Mouse (Mus musculus) intestine, postnatal 0 days (tissue): ENCODE results near the gene Vsnl1. TPM values are rescaled to one million over a fixed set of nuclear protein-coding genes. Genes with fewer than 3 reads are reported as not detected.
A peak's percentile ranks its signal among the peaks of the same experiment; 100 is the strongest.

Experiments
- ATAC-seq: fragments of 200-750 bp; cut with Nextera tagmentation; 2 replicates; pipeline ENCODE4 v1.8.0; 2017; ENCODE audit warnings: mild to moderate bottlenecking, moderate TSS enrichment, moderate library complexity
- H3K27ac ChIP-seq: fragments of 300-500 bp; sonication (generic); 2 replicates; pipeline ENCODE4 v1.5.1; 2014; ENCODE audit warnings: mild to moderate bottlenecking, low read depth, low read length, moderate library complexity
- H3K27me3 ChIP-seq: fragments of 300-500 bp; sonication (generic); replicated peaks from 2 replicates; pipeline ENCODE4 v1.6.1; 2014; ENCODE audit warnings: low read length, mixed read lengths; ENCODE audit not compliant: control insufficient read depth, insufficient read depth
- H3K36me3 ChIP-seq: fragments of 300-500 bp; sonication (generic); 2 replicates; pipeline ENCODE4 v1.6.1; 2014; ENCODE audit warnings: mild to moderate bottlenecking, moderate library complexity; ENCODE audit not compliant: control insufficient read depth, insufficient read depth
- H3K4me1 ChIP-seq: fragments of 300-500 bp; sonication (generic); replicated peaks from 2 replicates; pipeline ENCODE4 v1.6.1; 2014; ENCODE audit warnings: antibody characterized with exemption, low read length, mixed read lengths; ENCODE audit not compliant: control insufficient read depth, insufficient read depth
- H3K4me2 ChIP-seq: fragments of 300-500 bp; sonication (generic); replicated peaks from 2 replicates; pipeline ENCODE4 v1.6.1; 2014; ENCODE audit warnings: low read depth, mild to moderate bottlenecking, moderate library complexity
- H3K4me3 ChIP-seq: fragments of 300-500 bp; sonication (generic); 2 replicates; pipeline ENCODE4 v1.5.1; 2014; ENCODE audit warnings: low read depth, low read length
- H3K9ac ChIP-seq: fragments of 300-500 bp; sonication (generic); 2 replicates; pipeline ENCODE4 v1.6.1; 2014; ENCODE audit warnings: mild to moderate bottlenecking, low read depth, low read length
- H3K9me3 ChIP-seq: fragments of 300-500 bp; sonication (generic); 2 replicates; pipeline ENCODE4 v1.6.1; 2016; ENCODE audit warnings: mixed run types; ENCODE audit not compliant: control insufficient read depth
- CTCF ChIP-seq: sonication (generic); IDR thresholded peaks from 2 replicates; pipeline ENCODE4 v1.5.1; 2016; ENCODE audit warnings: low read depth, mild to moderate bottlenecking, control low read depth, antibody characterized with exemption, moderate library complexity
- WGBS: fragments of 180-500 bp; shearing (Covaris S2); extraction: QIAGEN DNeasy Blood & Tissue Kit; methylation state at CpG from one replicate; pipeline ENCODE4 v1.1.7; 2014; 5-methylcytosine and 5-hydroxymethylcytosine counted together
- microRNA-seq: library from miRNA; unstranded; fragments of <30 nt; microRNA quantifications from one replicate; pipeline ENCODE4, GENCODE M21; 2016
- polyA plus RNA-seq: library from polyadenylated mRNA; unstranded; fragments of >200 nt; fragmentation: Nextera tagmentation; extraction: Ambion mirVana; gene quantifications from 2 replicates; pipeline ENCODE4 v1.2.1, GENCODE M21; 2015

The Vsnl1 gene
- polyA plus RNA-seq, 1 experiment from 2014 or later: 0.17 TPM

DNA sequence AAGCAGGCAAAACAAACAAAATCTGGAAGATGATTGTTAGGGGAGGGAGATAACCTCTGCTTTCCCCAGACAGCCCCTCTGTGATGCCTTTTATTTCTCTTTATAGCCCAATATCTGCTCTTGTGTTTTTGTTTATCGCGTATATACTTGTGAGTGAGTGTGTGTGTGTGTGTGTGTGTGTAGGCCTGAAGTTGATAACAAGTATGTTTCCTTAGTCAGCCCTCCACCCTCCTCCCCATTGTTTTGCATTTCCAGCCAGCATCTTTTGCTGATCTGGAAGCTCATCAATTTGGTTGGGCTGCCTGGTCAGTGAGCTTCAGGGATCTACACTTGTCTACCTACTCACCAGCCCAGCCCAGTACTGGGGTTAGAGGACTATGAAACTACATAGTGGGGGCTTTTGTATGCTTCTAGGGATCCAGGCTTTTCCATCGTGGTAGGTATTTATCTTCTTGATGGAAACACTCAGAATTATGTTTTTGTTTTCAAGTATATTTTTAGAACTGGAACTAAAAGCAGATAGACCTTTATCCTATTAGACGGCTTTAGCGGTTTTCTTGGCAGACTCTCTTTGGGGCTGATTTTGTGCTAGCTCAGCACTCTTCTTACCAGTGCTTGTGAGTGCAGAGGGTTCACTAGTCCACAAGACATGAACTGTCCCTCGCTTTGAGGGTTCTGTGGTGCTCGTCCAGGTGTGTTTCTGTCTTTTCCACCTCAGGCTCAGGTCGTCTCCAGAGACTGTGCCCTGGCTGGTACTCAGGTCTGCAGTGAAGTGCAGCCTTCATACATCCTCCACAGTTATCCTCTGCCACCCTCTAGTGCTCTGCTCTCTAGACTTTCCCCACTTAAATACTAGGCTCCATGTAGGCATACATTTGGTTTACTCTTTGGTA is 129.4 kb downstream of the Vsnl1 start:
- no peak for TF ChIP-seq CTCF
- H3K9me3 ChIP-seq: no peaks in the 10 kb centered on the region
- H3K36me3 ChIP-seq: peaks cover 54% of the 10 kb centered on the region
- no peaks in the 10 kb centered on the region for H3K4me1 ChIP-seq
- H3K9ac ChIP-seq: no peak overlapping the region
- no peak overlapping the region for H3K4me3 ChIP-seq
- no peak overlapping the region for H3K4me2 ChIP-seq
- H3K27me3 ChIP-seq: no peaks in the 10 kb centered on the region
- no peak overlapping the region for H3K27ac ChIP-seq
- 89% methylated on average over 8 of the region's 8 CpGs for WGBS
- no peak for ATAC-seq

DNA sequence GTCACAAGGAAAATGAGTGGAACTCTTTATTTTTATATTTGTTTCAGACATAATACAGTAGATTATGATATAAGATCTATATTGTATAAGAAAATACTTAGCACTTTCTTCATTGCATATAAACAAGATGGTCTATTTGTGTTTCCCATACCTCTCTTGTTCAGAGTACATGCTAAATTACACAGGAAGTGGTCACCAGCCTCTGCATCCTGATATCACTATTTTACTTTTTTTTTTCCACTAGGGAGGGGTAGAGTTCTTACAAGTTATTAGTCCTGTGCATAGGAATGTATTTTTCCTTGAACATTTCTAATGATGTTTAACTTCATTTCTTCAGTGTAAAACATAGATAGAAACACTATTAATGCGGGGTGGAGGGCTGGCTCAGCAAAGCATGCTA is 135.6 kb downstream of the Vsnl1 start:
- Histone ChIP-seq H3K36me3 (peaks cover 52% of the 10 kb centered on the region), H3K4me1 (no peaks in the 10 kb centered on the region), H3K4me3 (no peak overlapping the region), H3K27me3 (no peaks in the 10 kb centered on the region), H3K9ac (no peak overlapping the region), H3K27ac (no peak overlapping the region), H3K9me3 (no peaks in the 10 kb centered on the region), H3K4me2 (no peak overlapping the region)
- WGBS: 87% methylated on average over 1 of the region's 1 CpGs
- no peak for TF ChIP-seq CTCF
- ATAC-seq: no peak

DNA sequence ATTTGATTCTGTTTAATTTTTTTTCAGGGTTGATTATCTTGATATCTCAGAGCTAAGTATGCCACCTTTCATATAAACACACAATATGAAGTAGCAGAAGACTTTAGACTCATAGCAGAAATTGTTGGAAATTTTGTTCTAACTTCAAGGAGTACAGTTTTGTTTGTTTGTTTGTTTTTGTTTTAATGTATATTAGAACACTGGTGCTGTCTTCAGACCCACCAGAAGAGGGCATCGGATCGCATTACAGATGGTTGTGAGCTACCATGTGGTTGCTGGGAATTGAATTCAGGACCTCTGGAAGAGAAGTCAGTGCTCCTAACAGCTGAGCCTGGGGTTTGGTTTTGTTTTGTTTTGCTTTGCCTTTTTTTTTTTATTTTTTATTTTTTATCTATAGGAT is 150.0 kb downstream of the Vsnl1 start:
- Histone ChIP-seq H3K27me3 (no peaks in the 10 kb centered on the region), H3K4me1 (no peaks in the 10 kb centered on the region), H3K36me3 (peaks cover 46% of the 10 kb centered on the region), H3K4me2 (no peak overlapping the region), H3K9me3 (no peaks in the 10 kb centered on the region), H3K27ac (no peak overlapping the region), H3K4me3 (no peak overlapping the region), H3K9ac (no peak overlapping the region)
- WGBS: 97% methylated on average over 2 of the region's 2 CpGs
- no peak for ATAC-seq
- TF ChIP-seq CTCF: peak; percentile 25

DNA sequence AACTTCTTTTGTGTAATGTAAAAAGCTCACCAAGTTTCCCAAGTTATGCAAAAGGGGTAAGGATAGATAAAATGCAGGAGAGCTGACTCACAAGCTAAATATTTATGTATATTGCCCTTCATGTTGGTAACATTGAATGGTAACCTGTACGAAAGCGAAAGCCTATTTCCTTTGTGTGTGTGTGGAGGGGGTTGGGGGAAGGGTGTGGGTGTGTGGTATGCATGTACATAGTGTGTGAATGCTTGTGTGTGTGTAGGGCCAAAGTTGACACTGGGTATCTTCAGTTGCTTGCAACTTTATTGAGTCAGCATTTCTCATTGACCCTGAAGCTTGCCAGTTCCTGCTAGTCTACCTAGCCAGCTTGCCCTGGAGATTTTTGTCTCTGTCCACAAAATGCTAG is 154.8 kb downstream of the Vsnl1 start:
- H3K27me3 ChIP-seq: no peaks in the 10 kb centered on the region
- 87% methylated on average over 2 of the region's 2 CpGs for WGBS
- no peak overlapping the region for H3K4me3 ChIP-seq
- no peak overlapping the region for H3K4me2 ChIP-seq
- H3K4me1 ChIP-seq: no peaks in the 10 kb centered on the region
- no peak for TF ChIP-seq CTCF
- H3K36me3 ChIP-seq: peaks cover 46% of the 10 kb centered on the region
- H3K9ac ChIP-seq: no peak overlapping the region
- H3K27ac ChIP-seq: no peak overlapping the region
- no peaks in the 10 kb centered on the region for H3K9me3 ChIP-seq
- no peak for ATAC-seq

DNA sequence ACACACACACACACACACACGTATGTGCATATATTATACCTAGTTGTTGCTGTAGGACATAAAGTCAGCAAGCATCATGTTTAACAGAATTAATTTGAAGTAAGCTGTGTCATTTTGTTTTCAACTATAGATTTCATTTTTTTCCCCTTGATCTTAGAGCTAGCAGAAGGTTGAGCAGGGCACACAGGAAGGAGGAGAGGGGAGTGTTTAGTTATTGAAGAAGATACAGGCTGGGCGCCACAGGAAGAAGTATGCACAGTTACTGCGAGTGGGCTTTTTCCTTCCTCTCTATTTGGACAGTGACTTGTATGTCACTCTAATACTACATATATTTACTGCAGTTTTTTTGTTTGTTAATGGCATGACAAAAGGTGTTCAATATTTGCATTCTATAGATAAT is 156.5 kb downstream of the Vsnl1 start:
- no peaks in the 10 kb centered on the region for H3K27me3 ChIP-seq
- no peak overlapping the region for H3K9ac ChIP-seq
- no peaks in the 10 kb centered on the region for H3K4me1 ChIP-seq
- H3K9me3 ChIP-seq: no peaks in the 10 kb centered on the region
- WGBS: 80% methylated on average over 3 of the region's 3 CpGs
- H3K27ac ChIP-seq: no peak overlapping the region
- no peak for TF ChIP-seq CTCF
- no peak overlapping the region for H3K4me2 ChIP-seq
- H3K4me3 ChIP-seq: no peak overlapping the region
- peaks cover 43% of the 10 kb centered on the region for H3K36me3 ChIP-seq
- no peak for ATAC-seq

DNA sequence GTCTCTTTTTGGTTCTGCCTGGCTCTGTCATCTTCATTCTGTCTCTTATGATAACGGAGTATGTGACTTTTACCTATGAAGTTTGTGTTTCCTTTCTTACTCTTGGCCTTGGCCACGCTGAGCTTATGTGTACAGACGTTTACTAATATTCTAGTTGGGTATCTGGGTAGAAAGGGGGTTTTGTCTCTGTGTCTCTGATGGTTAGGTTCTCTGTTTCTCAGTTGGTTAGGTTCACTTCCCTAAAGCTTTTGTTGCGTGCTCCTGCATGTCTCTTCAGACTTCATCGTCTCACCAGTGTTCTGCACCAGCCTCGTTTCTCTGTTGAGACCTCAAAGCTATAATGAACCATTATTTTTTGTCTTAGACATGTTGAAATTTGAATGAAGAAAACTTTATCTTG is 159.2 kb downstream of the Vsnl1 start:
- H3K36me3 ChIP-seq: peaks cover 56% of the 10 kb centered on the region
- no peak overlapping the region for H3K4me3 ChIP-seq
- H3K9ac ChIP-seq: no peak overlapping the region
- H3K4me1 ChIP-seq: no peaks in the 10 kb centered on the region
- H3K27ac ChIP-seq: no peak overlapping the region
- no peak for ATAC-seq
- no peaks in the 10 kb centered on the region for H3K27me3 ChIP-seq
- no peak overlapping the region for H3K4me2 ChIP-seq
- no peaks in the 10 kb centered on the region for H3K9me3 ChIP-seq
- TF ChIP-seq CTCF: no peak
- 92% methylated on average over 6 of the region's 6 CpGs for WGBS

DNA sequence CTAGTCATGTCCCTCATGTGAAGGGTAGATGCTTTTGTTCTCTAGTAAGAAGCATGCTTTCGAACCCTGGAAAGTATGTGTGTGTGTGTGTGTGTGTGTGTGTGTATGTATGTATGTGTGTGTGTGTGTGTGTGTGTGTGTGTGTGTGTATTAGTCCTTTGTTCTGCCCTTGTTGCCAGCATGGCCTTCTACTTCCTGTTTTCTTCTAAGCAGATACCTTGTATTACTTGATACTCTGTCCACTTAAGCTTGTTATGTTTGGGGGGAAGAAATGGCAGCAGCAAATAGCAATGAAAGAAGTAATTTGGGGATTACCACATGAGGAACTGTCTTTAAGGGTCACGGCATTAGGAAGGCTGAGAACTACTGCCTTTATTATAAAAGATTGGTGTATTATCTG is 159.8 kb downstream of the Vsnl1 start:
- 94% methylated on average over 2 of the region's 2 CpGs for WGBS

More for the DNA sequence above, 159.8 kb downstream of the Vsnl1 start:
- Histone ChIP-seq H3K4me3 (no peak overlapping the region), H3K4me1 (no peaks in the 10 kb centered on the region), H3K36me3 (peaks cover 56% of the 10 kb centered on the region), H3K27me3 (no peaks in the 10 kb centered on the region), H3K9ac (no peak overlapping the region), H3K4me2 (no peak overlapping the region), H3K9me3 (no peaks in the 10 kb centered on the region), H3K27ac (no peak overlapping the region)
- no peak for TF ChIP-seq CTCF
- ATAC-seq: no peak

Small RNA genes within 50 kb of the gene (microRNA-seq; reads per million reads assigned to microRNA genes)
- 1.1 reads per million for gene Mir7675

Other genes with a start within 250 kb of the Vsnl1 start
- not detected in 2 replicates for gene Msgn1, start 227.6 kb downstream of the Vsnl1 start, polyA plus RNA-seq
- gene Gen1, start 170.8 kb downstream of the Vsnl1 start, polyA plus RNA-seq: 1.1 and 1.2 TPM in 2 replicates
- gene Smc6, start 170.7 kb downstream of the Vsnl1 start, polyA plus RNA-seq: 71.1 and 73.6 TPM in 2 replicates
- gene Rad51ap2, start 19.5 kb upstream of the Vsnl1 start, polyA plus RNA-seq: 0.04 and 0.08 TPM in 2 replicates